Mouse (Mus musculus): ENCODE measurements at regions not wholly inside any gene's neighbourhood (a gene's known extent, or its start where the extent isn't known, plus 50 kb on each side); places are given as distances from the start of the nearest gene placed in this dataset.

GRCm38 (mm10) chr10:39260061-39260460 is 96.5 kb upstream of the Ccn6 start:
- no peak for TF ChIP-seq CTCF (IDR thresholded peaks at IDR 0.05; ENCODE audit: low read depth)
- TF ChIP-seq EP300 (optimal IDR thresholded peaks at IDR 0.05): no peak
